Mouse (Mus musculus): ENCODE results near the gene Ctf2. TPM values are rescaled to one million over a fixed set of nuclear protein-coding genes. Genes with fewer than 3 reads are reported as not detected.
"Not testable (repeated sequence)": the region's sequence is repeated elsewhere in the genome, so short reads cannot be mapped to it uniquely, and the experiment has no call there.

Gene Ctf2
- total and polyA plus RNA-seq, 2 experiments from 2014 or later = not detected

GRCm38 (mm10) chr7:127703561-127704178, 28.3 kb downstream of the Ctf2 start:
- Histone ChIP-seq H3K4me2 (ENCODE audit: low read depth, low read length, poor library complexity, severe bottlenecking) (no peak overlapping the region), H3K9me3 (ENCODE audit: low read length) (no peaks in the 10 kb centered on the region), H3K4me1 (ENCODE audit: insufficient read depth, low read length) (0 out of 2 replicates have a peak, but pooled peaks cover 7% of the 10 kb centered on the region), H3K9ac (replicated peaks; ENCODE audit: low read length, poor library complexity, severe bottlenecking) (no peak overlapping the region), H3K36me3 (ENCODE audit: insufficient read depth, low read length) (peaks cover 53% of the 10 kb centered on the region), H3K27me3 (ENCODE audit: insufficient read depth, low read length) (no peaks in the 10 kb centered on the region), H3K27ac (ENCODE audit: low read depth, low read length) (no peak overlapping the region), H3K4me3 (ENCODE audit: low read depth, low read length) (no peak overlapping the region)
- 93% methylated on average over 8 of the region's 8 CpGs for WGBS
- ATAC-seq (ENCODE audit: low FRiP score) (no peak), DNase-seq (ENCODE audit: low spot score) (no peak)
- no peak for TF ChIP-seq CTCF (IDR thresholded peaks at IDR 0.05)

- DNase-seq (ENCODE audit: low spot score) (no peak), ATAC-seq (ENCODE audit: low FRiP score) (no peak)
- Histone ChIP-seq H3K9me3 (ENCODE audit: low read length) (no peaks in the 10 kb centered on the region), H3K4me3 (ENCODE audit: low read depth, low read length) (no peak overlapping the region), H3K27ac (ENCODE audit: low read depth, low read length) (no peak overlapping the region), H3K27me3 (ENCODE audit: insufficient read depth, low read length) (no peaks in the 10 kb centered on the region), H3K9ac (replicated peaks; ENCODE audit: low read length, poor library complexity, severe bottlenecking) (no peak overlapping the region), H3K4me2 (ENCODE audit: low read depth, low read length, poor library complexity, severe bottlenecking) (no peak overlapping the region), H3K4me1 (ENCODE audit: insufficient read depth, low read length) (no peaks in the 10 kb centered on the region), H3K36me3 (ENCODE audit: insufficient read depth, low read length) (peaks cover 49% of the 10 kb centered on the region)
- 90% methylated on average over 3 of the region's 3 CpGs for WGBS
- no peak for TF ChIP-seq CTCF (IDR thresholded peaks at IDR 0.05)
Observed at GRCm38 (mm10) chr7:127700712-127701331, 31.1 kb downstream of the Ctf2 start.

DNA sequence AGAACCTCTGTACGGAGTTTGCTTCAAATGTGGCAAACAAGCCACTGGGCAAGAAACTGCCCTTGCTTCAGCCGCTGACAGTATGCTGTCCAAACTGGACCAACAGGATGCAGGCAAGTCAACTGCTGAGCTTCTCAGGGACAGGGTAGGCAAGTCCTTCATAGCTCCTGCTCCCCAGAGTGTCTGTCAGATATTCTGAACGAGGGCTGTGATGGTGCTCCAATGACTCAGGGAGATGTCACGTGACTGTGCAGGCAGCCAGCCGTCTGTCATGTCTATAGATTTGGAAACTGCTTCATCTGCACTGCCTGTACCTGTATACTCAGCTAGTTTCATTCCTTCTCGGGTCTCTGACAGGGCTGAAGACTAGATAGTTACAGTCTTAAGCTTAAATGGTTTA, 33.0 kb downstream of the Ctf2 start:
- no peak for TF ChIP-seq CTCF (IDR thresholded peaks at IDR 0.05)
- WGBS = 84% methylated on average over 6 of the region's 6 CpGs
- Histone ChIP-seq H3K9ac (replicated peaks; ENCODE audit: low read length, poor library complexity, severe bottlenecking) (no peak overlapping the region), H3K4me1 (ENCODE audit: insufficient read depth, low read length) (no peaks in the 10 kb centered on the region), H3K27me3 (ENCODE audit: insufficient read depth, low read length) (no peaks in the 10 kb centered on the region), H3K36me3 (ENCODE audit: insufficient read depth, low read length) (peaks cover 32% of the 10 kb centered on the region), H3K9me3 (ENCODE audit: low read length) (no peaks in the 10 kb centered on the region), H3K4me3 (ENCODE audit: low read depth, low read length) (no peak overlapping the region), H3K4me2 (ENCODE audit: low read depth, low read length, poor library complexity, severe bottlenecking) (no peak overlapping the region), H3K27ac (ENCODE audit: low read depth, low read length) (no peak overlapping the region)
- ATAC-seq (ENCODE audit: low FRiP score) = no peak
- no peak for DNase-seq (ENCODE audit: low spot score)

- 92% methylated on average over 7 of the region's 7 CpGs for WGBS
Observed at GRCm38 (mm10) chr7:127693730-127694129, 38.2 kb downstream of the Ctf2 start.

GRCm38 (mm10) chr7:127693290-127693689, 38.7 kb downstream of the Ctf2 start:
- Histone ChIP-seq H3K4me1 (ENCODE audit: insufficient read depth, low read length) (no peaks in the 10 kb centered on the region), H3K9me3 (ENCODE audit: low read length) (no peaks in the 10 kb centered on the region), H3K4me2 (ENCODE audit: low read depth, low read length, poor library complexity, severe bottlenecking) (no peak overlapping the region), H3K27me3 (ENCODE audit: insufficient read depth, low read length) (no peaks in the 10 kb centered on the region), H3K4me3 (ENCODE audit: low read depth, low read length) (no peak overlapping the region), H3K36me3 (ENCODE audit: insufficient read depth, low read length) (peaks cover 19% of the 10 kb centered on the region; the same call in 1 of the 2 replicates), H3K9ac (replicated peaks; ENCODE audit: low read length, poor library complexity, severe bottlenecking) (no peak overlapping the region), H3K27ac (ENCODE audit: low read depth, low read length) (no peak overlapping the region)
- 96% methylated on average over 8 of the region's 8 CpGs for WGBS
- ATAC-seq (ENCODE audit: low FRiP score) (no peak), DNase-seq (ENCODE audit: low spot score) (no peak)
- TF ChIP-seq CTCF (IDR thresholded peaks at IDR 0.05) = no peak

More at GRCm38 (mm10) chr7:127693730-127694129, 38.2 kb downstream of the Ctf2 start:
- not testable (repeated sequence) for H3K4me3 ChIP-seq (ENCODE audit: low read depth, low read length); H3K9ac ChIP-seq (replicated peaks; ENCODE audit: low read length, poor library complexity, severe bottlenecking); H3K4me1 ChIP-seq (ENCODE audit: insufficient read depth, low read length); H3K4me2 ChIP-seq (ENCODE audit: low read depth, low read length, poor library complexity, severe bottlenecking); H3K27ac ChIP-seq (ENCODE audit: low read depth, low read length); ATAC-seq (ENCODE audit: low FRiP score); H3K9me3 ChIP-seq (ENCODE audit: low read length); DNase-seq (ENCODE audit: low spot score); H3K27me3 ChIP-seq (ENCODE audit: insufficient read depth, low read length)
- peaks cover 18% of the 10 kb centered on the region; the same call in 1 of the 2 replicates for H3K36me3 ChIP-seq (ENCODE audit: insufficient read depth, low read length)

Data from midbrain, postnatal 0 days (tissue).